Mouse (Mus musculus): ENCODE data around the gene Slc22a13. TPM values are rescaled to one million over a fixed set of nuclear protein-coding genes. Genes with fewer than 3 reads are reported as not detected.

Gene Slc22a13
- polyA plus RNA-seq (2015; fragmentation: Nextera tagmentation; extraction: Ambion mirVana): not detected in 2 replicates

DNA sequence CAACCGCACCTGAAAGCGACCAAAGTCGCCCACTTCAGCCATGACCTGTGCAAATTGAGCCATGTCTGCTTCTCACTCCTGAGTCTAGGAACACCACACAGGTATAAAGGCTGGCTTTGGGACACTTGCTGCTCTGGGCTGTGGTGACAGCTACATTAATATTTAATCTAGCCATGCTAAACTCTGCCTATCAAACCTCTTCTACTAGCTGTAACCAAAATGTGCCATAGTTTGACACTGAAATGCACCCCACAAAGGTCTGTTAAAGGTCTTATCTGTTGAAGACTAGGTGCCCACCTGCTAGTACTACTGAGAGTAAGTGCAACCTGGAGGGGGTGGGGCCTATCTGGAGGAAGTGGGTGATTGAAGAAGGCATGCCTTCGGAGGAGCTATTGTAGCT lies at the start of gene Slc22a13:
TSS of gene Slc22a13 (minus strand) at position 101 of the 400 bp plus-strand sequence.
- Histone ChIP-seq H3K36me3 (ENCODE audit: poor library complexity, severe bottlenecking) (no peaks in the 10 kb centered on the region), H3K4me2 (no peak within 1 kb of the TSS), H3K9me3 (replicated peaks) (peaks cover 6% of the 10 kb centered on the region; the same call in 1 of the 2 replicates), H3K4me1 (no peaks in the 10 kb centered on the region), H3K27me3 (no peaks in the 10 kb centered on the region), H3K27ac (no peak within 1 kb of the TSS), H3K9ac (no peak within 1 kb of the TSS), H3K4me3 (no peak within 1 kb of the TSS)
- WGBS: 98% methylated on average over 4 of the region's 4 CpGs
- ATAC-seq: no peak

DNA sequence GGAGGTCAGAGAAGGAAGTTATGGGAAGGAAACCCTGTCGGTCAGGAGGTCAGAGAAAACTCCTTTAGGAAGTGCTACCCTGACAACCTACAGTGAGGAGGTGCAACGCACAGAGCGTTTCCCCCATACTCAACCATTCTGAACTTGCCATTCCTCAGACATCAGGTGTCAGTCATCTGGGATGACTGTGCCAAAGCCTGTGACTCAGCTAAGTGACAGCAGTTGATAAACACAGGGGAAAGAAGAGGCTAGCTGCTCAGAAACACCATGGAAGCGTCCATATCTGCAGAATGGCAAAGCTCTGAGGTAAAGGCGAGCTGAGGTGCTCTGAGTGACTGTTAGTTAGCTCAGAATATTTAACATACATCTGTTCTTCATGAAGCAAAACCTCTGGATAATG lies 49.2 kb upstream of the Slc22a13 start:
- Histone ChIP-seq H3K36me3 (ENCODE audit: poor library complexity, severe bottlenecking) (peaks cover 36% of the 10 kb centered on the region), H3K4me3 (no peak overlapping the region), H3K27me3 (no peaks in the 10 kb centered on the region), H3K9ac (no peak overlapping the region), H3K4me1 (no peaks in the 10 kb centered on the region), H3K4me2 (no peak overlapping the region), H3K27ac (no peak overlapping the region), H3K9me3 (replicated peaks) (no peaks in the 10 kb centered on the region)
- ATAC-seq: no peak
- WGBS: 90% methylated on average over 5 of the region's 5 CpGs

DNA sequence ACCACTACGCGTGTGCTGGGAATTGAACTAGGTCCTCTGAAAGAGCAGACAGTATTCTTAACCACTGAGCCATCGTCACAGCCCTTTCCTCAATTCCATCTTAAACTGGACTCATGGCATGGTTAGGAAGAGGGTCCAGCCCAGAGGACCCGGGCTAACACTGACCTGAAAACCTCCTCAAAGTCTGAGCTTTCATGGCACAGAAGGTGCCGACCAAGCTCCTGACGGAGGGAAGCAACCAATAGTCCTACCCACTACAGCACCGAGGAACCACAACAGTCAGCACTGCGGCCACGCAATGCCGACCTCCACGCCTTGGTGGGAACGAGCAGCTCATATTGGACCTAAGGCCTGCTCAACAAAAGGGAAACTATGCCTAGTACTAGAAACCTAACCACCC lies 47.3 kb upstream of the Slc22a13 start:
- ATAC-seq: no peak
- Histone ChIP-seq H3K4me2 (no peak overlapping the region), H3K36me3 (ENCODE audit: poor library complexity, severe bottlenecking) (peaks cover 45% of the 10 kb centered on the region), H3K9ac (no peak overlapping the region), H3K9me3 (replicated peaks) (no peaks in the 10 kb centered on the region), H3K27me3 (no peaks in the 10 kb centered on the region), H3K4me1 (no peaks in the 10 kb centered on the region), H3K4me3 (no peak overlapping the region), H3K27ac (no peak overlapping the region)
- 97% methylated on average over 12 of the region's 12 CpGs for WGBS

DNA sequence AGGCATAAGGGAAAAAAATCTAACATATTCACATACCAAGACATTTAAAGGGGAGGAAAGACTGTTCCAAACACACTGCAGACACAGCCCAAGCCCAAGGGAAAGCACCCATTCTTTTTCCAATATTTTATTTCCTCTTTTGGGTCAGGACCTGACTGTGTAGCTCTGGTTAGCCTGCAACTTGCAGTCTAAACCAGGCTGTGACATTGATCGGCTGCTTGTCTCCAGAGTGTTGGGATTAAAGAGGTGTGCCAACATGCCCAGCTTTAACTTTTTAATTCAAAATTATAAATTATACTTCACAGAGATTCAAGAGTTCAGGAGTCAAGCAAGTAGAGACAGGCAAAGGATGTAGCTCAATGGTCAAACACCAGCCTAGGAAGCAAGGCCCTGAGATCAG lies 46.2 kb upstream of the Slc22a13 start:
- Histone ChIP-seq H3K4me3 (no peak overlapping the region), H3K27me3 (no peaks in the 10 kb centered on the region), H3K36me3 (ENCODE audit: poor library complexity, severe bottlenecking) (peaks cover 52% of the 10 kb centered on the region), H3K9ac (no peak overlapping the region), H3K4me1 (no peaks in the 10 kb centered on the region), H3K9me3 (replicated peaks) (no peaks in the 10 kb centered on the region), H3K4me2 (no peak overlapping the region), H3K27ac (no peak overlapping the region)
- no peak for ATAC-seq
- WGBS: 100% methylated on average over 1 of the region's 1 CpGs

DNA sequence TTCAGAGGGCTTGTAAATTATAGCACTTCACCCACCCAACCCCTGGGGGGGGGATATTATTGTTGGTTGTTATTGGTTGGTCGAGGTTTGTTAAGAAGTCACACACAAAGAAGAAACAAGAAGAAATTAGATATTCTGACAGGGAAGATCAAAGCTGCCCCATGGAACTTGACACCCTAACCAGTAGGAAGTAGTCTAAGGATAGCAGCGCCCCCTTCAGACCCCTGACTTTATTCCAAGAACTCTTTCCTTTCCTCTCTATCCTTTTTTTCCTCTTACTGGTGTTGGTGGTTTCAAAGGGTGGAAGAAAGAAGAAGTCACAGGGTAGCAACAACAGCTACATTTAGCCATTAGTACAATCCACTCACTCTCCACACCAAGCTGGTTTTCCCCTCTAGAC lies 45.3 kb upstream of the Slc22a13 start:
- WGBS: 71% methylated on average over 2 of the region's 2 CpGs
- Histone ChIP-seq H3K9me3 (replicated peaks) (no peaks in the 10 kb centered on the region), H3K4me1 (no peaks in the 10 kb centered on the region), H3K36me3 (ENCODE audit: poor library complexity, severe bottlenecking) (peaks cover 61% of the 10 kb centered on the region), H3K27ac (no peak overlapping the region), H3K4me3 (no peak overlapping the region), H3K4me2 (no peak overlapping the region), H3K27me3 (no peaks in the 10 kb centered on the region), H3K9ac (no peak overlapping the region)
- no peak for ATAC-seq

DNA sequence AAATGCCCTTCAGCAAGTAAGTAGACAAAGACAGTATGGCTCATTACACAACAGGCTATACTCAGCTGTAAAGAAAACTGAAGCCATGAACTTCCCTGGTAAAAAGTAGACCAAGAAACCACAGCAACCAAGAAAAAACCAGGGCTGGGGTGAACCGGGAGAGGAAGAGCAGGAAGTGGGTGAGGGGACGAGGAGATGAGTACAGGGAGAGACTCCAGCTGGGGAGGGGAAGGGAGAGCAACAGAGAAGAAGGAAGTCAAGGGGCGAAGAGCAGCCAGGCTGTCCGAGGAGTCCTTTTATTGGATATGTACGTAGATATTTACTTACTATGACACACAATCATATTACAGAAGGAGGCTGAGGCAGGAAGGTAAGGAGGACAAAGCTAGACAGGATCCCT lies 39.1 kb upstream of the Slc22a13 start:
- no peak for ATAC-seq
- Histone ChIP-seq H3K27ac (no peak overlapping the region), H3K9me3 (replicated peaks) (no peaks in the 10 kb centered on the region), H3K4me2 (no peak overlapping the region), H3K4me1 (no peaks in the 10 kb centered on the region), H3K27me3 (no peaks in the 10 kb centered on the region), H3K36me3 (ENCODE audit: poor library complexity, severe bottlenecking) (peaks cover 66% of the 10 kb centered on the region), H3K9ac (no peak overlapping the region), H3K4me3 (no peak overlapping the region)
- 90% methylated on average over 5 of the region's 5 CpGs for WGBS

DNA sequence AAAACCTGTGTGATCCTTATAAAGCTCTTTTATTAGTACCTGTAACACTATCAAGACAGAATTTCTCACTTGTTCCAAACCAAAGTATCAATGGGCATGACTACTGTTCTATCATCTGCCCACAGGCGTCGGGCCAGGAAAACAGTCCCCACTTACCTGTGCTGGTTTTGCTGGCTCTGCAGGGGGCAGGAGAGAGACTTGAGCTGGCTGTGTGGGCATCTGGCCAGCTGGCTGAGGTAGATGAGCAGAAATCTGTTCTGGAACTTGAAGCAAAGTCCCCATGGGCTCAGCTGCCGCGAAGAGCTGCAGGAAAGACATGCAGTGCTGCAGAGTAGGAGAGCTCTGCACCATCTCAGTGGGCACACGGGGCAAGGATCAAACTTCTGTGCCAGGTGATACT lies 37.9 kb upstream of the Slc22a13 start:
- Histone ChIP-seq H3K9me3 (replicated peaks) (no peaks in the 10 kb centered on the region), H3K4me3 (no peak overlapping the region), H3K9ac (no peak overlapping the region), H3K27ac (no peak overlapping the region), H3K27me3 (no peaks in the 10 kb centered on the region), H3K4me2 (no peak overlapping the region), H3K4me1 (no peaks in the 10 kb centered on the region), H3K36me3 (ENCODE audit: poor library complexity, severe bottlenecking) (peaks cover 69% of the 10 kb centered on the region)
- 93% methylated on average over 5 of the region's 5 CpGs for WGBS
- ATAC-seq: no peak

DNA sequence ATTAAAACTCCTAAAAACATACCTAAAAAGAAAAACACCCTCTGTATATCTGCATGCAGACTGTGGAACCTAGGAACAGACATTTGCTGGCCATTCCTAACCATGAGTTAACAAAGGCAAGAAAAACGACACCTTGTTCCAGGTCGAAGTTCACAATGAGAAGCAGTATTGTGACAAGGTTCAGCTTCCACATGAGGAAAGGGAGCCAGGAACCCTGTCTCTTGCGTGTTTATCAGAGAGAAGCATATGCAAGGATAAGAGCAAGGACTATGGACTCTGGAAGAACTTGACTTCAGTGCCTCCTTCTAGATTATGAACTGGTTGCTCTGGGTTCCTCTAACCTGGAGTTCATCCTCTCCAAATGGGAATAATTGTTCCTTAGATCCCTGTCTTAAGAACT lies 35.1 kb upstream of the Slc22a13 start:
- Histone ChIP-seq H3K9me3 (replicated peaks) (no peaks in the 10 kb centered on the region), H3K27ac (no peak overlapping the region), H3K36me3 (ENCODE audit: poor library complexity, severe bottlenecking) (peaks cover 70% of the 10 kb centered on the region), H3K4me1 (peaks cover 7% of the 10 kb centered on the region), H3K9ac (no peak overlapping the region), H3K4me2 (no peak overlapping the region), H3K4me3 (no peak overlapping the region), H3K27me3 (no peaks in the 10 kb centered on the region)
- 91% methylated on average over 3 of the region's 3 CpGs for WGBS
- ATAC-seq: no peak

DNA sequence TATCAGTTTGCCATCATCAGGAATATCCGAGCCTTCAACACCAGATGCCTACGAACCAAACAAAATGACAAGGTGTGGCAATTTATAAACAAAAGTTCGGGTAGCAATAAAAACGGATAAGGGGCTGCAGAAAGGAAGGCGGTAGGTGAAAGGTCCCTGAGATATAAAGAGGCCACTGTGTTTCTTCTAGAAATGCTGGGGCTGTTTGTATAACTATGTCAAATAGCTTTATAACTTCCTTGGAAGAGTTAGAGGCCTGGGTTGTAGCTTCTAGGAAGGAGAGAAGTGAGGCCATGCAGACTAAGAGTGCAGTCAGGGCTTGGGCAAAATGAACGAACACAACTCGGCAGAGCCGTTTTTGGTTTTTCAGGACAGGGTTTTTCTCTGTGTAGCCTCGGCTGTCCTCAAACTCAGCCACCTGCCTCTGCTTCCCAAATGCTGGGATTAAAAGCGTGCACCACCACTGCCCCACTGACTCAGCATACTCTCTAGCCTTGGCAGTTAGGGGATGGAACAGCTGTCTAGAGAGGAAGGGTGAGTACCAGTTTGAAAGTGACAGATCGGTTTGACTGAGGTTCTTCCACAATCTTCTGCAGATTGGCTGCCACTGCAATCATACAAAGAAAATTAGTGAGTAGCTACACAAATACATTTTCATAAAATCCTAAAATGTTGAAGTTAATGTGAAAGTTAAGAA lies 32.4 kb upstream of the Slc22a13 start:
- Histone ChIP-seq H3K27ac (no peak overlapping the region), H3K27me3 (no peaks in the 10 kb centered on the region), H3K36me3 (ENCODE audit: poor library complexity, severe bottlenecking) (peaks cover 69% of the 10 kb centered on the region), H3K4me3 (no peak overlapping the region), H3K4me1 (peaks cover 7% of the 10 kb centered on the region), H3K4me2 (no peak overlapping the region), H3K9ac (no peak overlapping the region), H3K9me3 (replicated peaks) (no peaks in the 10 kb centered on the region)
- WGBS: 89% methylated on average over 11 of the region's 11 CpGs
- no peak for ATAC-seq

DNA sequence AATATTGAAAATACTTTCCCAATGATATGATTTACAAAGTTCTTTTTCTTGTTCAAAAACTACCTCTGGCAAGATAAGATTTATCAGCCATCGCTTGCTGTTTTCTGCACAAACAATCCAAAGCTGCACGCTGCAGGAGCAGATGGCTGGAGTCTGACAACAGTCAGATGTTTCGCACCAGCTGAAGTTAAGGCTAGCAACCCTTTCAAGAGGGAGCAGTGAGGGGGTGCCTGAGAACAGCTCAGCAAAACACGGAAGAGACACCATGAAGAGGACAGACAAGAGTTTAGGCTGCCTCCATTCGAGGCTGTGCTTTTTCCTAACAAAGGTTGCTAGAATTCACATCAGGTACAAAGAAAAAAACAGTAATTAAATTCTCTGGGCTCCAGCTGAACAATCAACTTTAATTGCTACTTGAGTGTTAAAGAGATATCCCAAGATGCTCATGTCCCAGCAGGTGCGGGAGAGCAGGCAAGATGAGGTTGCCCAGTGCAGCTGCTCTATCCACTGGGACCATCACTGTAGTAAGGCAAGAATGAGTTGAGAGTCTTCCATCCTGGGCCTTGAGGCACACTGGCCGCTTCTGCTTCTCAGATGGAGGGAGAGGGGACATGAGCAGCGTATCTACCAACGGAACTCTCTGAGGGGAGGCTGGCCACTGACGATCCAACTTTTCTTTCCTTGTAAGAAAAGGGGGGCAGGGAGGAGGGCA lies 31.5 kb upstream of the Slc22a13 start:
- no peak overlapping the region for H3K4me2 ChIP-seq
- H3K27ac ChIP-seq: peak overlapping the region; percentile 64
- no peaks in the 10 kb centered on the region for H3K9me3 ChIP-seq (replicated peaks)
- no peaks in the 10 kb centered on the region for H3K27me3 ChIP-seq
- H3K36me3 ChIP-seq (ENCODE audit: poor library complexity, severe bottlenecking): peaks cover 61% of the 10 kb centered on the region
- no peak overlapping the region for H3K4me3 ChIP-seq
- H3K9ac ChIP-seq: no peak overlapping the region
- H3K4me1 ChIP-seq: peaks cover 7% of the 10 kb centered on the region
- WGBS: 75% methylated on average over 10 of the region's 10 CpGs
- no peak for ATAC-seq

DNA sequence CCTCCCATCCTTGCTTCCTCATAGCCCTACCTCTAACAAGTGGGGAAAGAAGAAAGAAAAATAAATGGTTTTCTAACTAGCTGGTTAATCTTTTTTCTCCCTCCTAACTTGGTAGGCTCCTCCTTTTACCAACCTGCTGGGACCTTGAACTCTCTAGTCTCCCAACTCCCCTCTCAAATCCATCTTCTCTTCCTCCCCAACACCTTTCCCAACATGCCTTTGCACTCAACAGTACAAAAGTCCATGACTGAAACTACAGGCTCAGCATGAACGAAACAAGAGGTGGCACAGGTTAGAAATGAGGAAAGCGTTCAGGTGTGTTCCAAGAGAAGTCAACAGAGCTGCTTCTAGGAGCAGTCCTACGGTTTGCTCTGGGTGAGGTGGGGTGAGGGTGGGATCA lies 30.4 kb upstream of the Slc22a13 start:
- H3K9ac ChIP-seq: no peak overlapping the region
- no peaks in the 10 kb centered on the region for H3K27me3 ChIP-seq
- no peak overlapping the region for H3K27ac ChIP-seq
- no peaks in the 10 kb centered on the region for H3K9me3 ChIP-seq (replicated peaks)
- H3K4me2 ChIP-seq: no peak overlapping the region
- WGBS: 91% methylated on average over 3 of the region's 3 CpGs
- peaks cover 7% of the 10 kb centered on the region for H3K4me1 ChIP-seq
- H3K4me3 ChIP-seq: no peak overlapping the region
- no peak for ATAC-seq
- peaks cover 56% of the 10 kb centered on the region for H3K36me3 ChIP-seq (ENCODE audit: poor library complexity, severe bottlenecking)

DNA sequence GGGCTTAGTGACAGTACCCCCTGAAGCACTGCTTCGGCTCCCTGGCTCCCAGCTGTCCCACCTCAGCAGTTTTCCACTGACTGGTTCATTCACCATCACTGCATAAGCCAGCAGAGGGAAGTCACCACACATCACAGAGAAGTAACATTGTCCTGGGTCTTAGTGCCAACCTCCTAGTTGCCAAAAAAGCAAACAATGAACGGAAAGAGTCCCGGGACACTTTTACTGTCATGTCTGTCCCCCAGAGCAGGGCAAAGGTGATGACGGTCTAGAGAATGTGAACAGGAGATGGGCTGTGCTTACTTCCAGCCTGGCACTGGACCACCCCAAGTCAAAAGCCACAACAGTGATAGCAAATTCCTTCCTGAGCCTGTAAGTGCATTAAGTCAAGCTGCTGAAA lies 29.9 kb upstream of the Slc22a13 start:
- Histone ChIP-seq H3K4me1 (peaks cover 7% of the 10 kb centered on the region), H3K4me2 (no peak overlapping the region), H3K4me3 (no peak overlapping the region), H3K9me3 (replicated peaks) (no peaks in the 10 kb centered on the region), H3K27ac (no peak overlapping the region), H3K36me3 (ENCODE audit: poor library complexity, severe bottlenecking) (peaks cover 51% of the 10 kb centered on the region), H3K9ac (no peak overlapping the region), H3K27me3 (no peaks in the 10 kb centered on the region)
- 96% methylated on average over 4 of the region's 4 CpGs for WGBS
- ATAC-seq: no peak

Measured in forebrain, embryonic 13.5 days (tissue).